Mouse (Mus musculus) adrenal gland (tissue): ENCODE results near the gene Esrrb.

Source experiments
- intact Hi-C: fragments of 180-260 bp; cut with DNase I; formaldehyde crosslinking; loops from one replicate; pipeline ENCODE4 v1.15.1; 2025

Esrrb gene

GRCm38 (mm10) chr12:86558889-86559288, 198.0 kb downstream of the Esrrb start:
- intact Hi-C loops: no loop called here

DNA sequence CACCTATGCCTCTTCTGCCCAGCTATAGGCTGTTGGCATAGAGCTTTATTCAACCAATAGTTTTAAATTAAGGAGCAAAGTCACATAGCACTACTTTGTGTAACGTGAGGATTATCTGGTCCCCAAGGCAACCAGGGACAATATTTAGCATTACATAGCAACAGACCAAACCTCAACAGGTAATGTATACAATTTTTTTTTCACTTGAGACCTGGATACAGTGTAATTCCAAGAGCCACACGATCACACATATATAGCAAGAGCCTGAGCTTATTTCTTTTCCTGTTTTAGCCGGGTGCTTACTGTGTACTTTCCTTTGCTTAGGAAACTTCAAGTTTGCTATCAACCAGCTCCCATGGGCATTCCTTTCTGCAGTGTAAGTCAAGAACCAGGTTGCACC, 201.8 kb downstream of the Esrrb start:
- intact Hi-C loops: no loop called here

DNA sequence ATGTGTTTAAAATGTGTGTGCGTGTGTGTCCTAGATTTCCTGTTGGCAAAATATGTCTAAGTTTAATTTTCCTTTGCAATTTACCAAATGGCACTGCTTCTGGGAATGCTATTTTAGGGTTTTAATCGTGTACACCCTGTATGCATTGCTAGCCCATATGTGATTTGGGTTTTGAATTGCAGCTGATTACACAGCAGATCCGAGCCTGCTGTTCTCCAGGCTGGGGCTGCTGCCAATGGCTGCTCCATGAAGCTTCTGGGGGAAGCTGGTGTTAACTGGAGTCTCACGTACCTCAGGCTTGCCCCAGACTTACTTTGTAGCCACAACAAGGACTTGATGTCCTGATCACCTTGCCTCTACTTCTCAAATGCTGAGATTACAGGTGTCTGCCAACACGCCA, 205.1 kb downstream of the Esrrb start:
- intact Hi-C loops: no loop called here
